Mouse (Mus musculus) forebrain, postnatal 0 days (tissue): ENCODE data around the gene D16Ertd472e. TPM values are rescaled to one million over a fixed set of nuclear protein-coding genes. Genes with fewer than 3 reads are reported as not detected.

Experiments used
- ATAC-seq: fragments of 200-750 bp; cut with Nextera tagmentation; 2 replicates; pipeline ENCODE4 v1.8.0; 2017; ENCODE audit warnings: mild to moderate bottlenecking, moderate library complexity
- DNase-seq: peaks from one replicate; pipeline ENCODE4 v3.0.0-alpha.2; 2015
- H3K27ac ChIP-seq: fragments of 300-500 bp; sonication (generic); 2 replicates; pipeline ENCODE4 v1.5.1; 2014; ENCODE audit warnings: low read depth, mild to moderate bottlenecking, antibody characterized with exemption, low read length, moderate library complexity, mixed read lengths
- H3K27me3 ChIP-seq: fragments of 300-500 bp; sonication (generic); 2 replicates; pipeline ENCODE4 v1.6.1; 2014; ENCODE audit warnings: mild to moderate bottlenecking, low read length, mixed read lengths; ENCODE audit not compliant: insufficient read depth
- H3K36me3 ChIP-seq: fragments of 300-500 bp; sonication (generic); 2 replicates; pipeline ENCODE4 v1.6.1; 2014; ENCODE audit warnings: mild to moderate bottlenecking, moderate library complexity; ENCODE audit not compliant: insufficient read depth
- H3K4me1 ChIP-seq: fragments of 300-500 bp; sonication (generic); 2 replicates; pipeline ENCODE4 v1.6.1; 2014; ENCODE audit warnings: antibody characterized with exemption; ENCODE audit not compliant: insufficient read depth
- H3K4me2 ChIP-seq: fragments of 300-500 bp; sonication (generic); 2 replicates; pipeline ENCODE4 v1.6.1; 2014; ENCODE audit warnings: low read depth, mild to moderate bottlenecking, moderate library complexity
- H3K4me3 ChIP-seq: fragments of 300-500 bp; sonication (generic); 2 replicates; pipeline ENCODE4 v1.5.1; 2014; ENCODE audit warnings: low read depth, low read length, mixed read lengths
- H3K9ac ChIP-seq: fragments of 300-500 bp; sonication (generic); 2 replicates; pipeline ENCODE4 v1.6.1; 2014; ENCODE audit warnings: mild to moderate bottlenecking
- H3K9me3 ChIP-seq: fragments of 300-500 bp; sonication (generic); 2 replicates; pipeline ENCODE4 v1.6.1; 2016; ENCODE audit warnings: low read length
- CTCF ChIP-seq: sonication (generic); IDR thresholded peaks from 2 replicates; pipeline ENCODE4 v1.5.1; 2016; ENCODE audit warnings: antibody characterized with exemption, control low read depth, low read depth
- WGBS: fragments of 180-500 bp; shearing (Covaris S2); extraction: QIAGEN DNeasy Blood & Tissue Kit; methylation state at CpG from one replicate; pipeline ENCODE4 v1.1.7; 2014; 5-methylcytosine and 5-hydroxymethylcytosine counted together
- polyA plus RNA-seq: library from polyadenylated mRNA; unstranded; fragments of >200 nt; fragmentation: Nextera tagmentation; extraction: Ambion mirVana; gene quantifications from 2 replicates; pipeline ENCODE4 v1.2.1, GENCODE M21; 2015
- total RNA-seq: library from RNA; depleted of rRNA; stranded (reverse); fragments of >200 nt; gene quantifications from 2 replicates; pipeline ENCODE4 v1.2.3, GENCODE M21; 2014

D16Ertd472e gene
- total and polyA plus RNA-seq, 2 experiments from 2014 or later: 7.8 to 9.1 TPM

DNA sequence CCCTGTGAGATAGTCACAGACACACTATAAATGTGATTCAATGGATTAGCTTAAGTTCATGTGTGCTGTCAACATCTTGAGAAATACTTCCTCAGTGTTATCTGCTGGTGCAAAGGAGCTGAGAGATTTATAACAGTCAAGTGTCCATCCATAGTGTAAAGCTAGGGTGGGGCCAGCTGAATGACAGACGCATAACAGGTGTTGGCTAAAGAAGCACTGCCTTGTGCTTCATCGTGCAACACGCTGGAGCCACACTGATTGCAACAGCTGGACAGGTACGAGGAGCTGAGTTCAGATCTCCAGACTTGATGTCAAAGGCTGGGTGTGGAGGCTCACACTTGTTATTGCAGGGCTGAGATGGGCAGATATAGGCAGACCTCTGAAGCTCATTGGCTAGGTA, 7.5 kb upstream of the D16Ertd472e start:
- H3K4me3 ChIP-seq: no peak overlapping the region
- ATAC-seq: no peak
- 97% methylated on average over 4 of the region's 4 CpGs for whole genome bisulfite sequencing
- H3K4me1 ChIP-seq: no peaks in the 10 kb centered on the region
- no peak overlapping the region for H3K9ac ChIP-seq
- no peak for TF ChIP-seq CTCF
- H3K27me3 ChIP-seq: no peaks in the 10 kb centered on the region
- no peaks in the 10 kb centered on the region for H3K36me3 ChIP-seq
- no peaks in the 10 kb centered on the region for H3K9me3 ChIP-seq
- no peak overlapping the region for H3K4me2 ChIP-seq
- DNase-seq: no peak
- no peak overlapping the region for H3K27ac ChIP-seq

DNA sequence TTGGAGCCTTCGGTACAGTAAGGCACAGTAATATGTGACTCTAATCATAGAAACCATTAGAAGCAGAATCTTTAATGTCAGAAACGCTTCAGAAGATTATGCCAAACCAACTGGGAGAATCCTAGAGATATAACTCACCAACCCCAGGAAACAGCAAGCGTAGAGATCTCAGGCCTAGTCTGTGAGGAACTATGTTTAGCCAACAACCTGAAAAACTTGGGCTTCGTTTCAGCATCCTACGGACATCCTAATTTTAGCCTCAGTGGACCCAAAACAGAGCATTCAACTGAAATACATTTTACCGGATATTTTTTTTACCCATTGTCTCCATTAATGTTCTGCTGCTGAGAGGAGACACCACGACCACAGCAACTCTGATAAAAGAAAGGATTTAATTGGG, 3.9 kb upstream of the D16Ertd472e start:
- H3K27me3 ChIP-seq: no peaks in the 10 kb centered on the region
- TF ChIP-seq CTCF: no peak
- ATAC-seq (no peak), DNase-seq (no peak)
- 90% methylated on average over 7 of the region's 7 CpGs for WGBS
- H3K27ac ChIP-seq: no peak overlapping the region
- no peak overlapping the region for H3K4me3 ChIP-seq
- no peaks in the 10 kb centered on the region for H3K36me3 ChIP-seq
- H3K4me1 ChIP-seq: peaks cover 4% of the 10 kb centered on the region; the same call in 1 of the 2 replicates
- H3K9me3 ChIP-seq: no peaks in the 10 kb centered on the region
- no peak overlapping the region for H3K4me2 ChIP-seq
- no peak overlapping the region for H3K9ac ChIP-seq

DNA sequence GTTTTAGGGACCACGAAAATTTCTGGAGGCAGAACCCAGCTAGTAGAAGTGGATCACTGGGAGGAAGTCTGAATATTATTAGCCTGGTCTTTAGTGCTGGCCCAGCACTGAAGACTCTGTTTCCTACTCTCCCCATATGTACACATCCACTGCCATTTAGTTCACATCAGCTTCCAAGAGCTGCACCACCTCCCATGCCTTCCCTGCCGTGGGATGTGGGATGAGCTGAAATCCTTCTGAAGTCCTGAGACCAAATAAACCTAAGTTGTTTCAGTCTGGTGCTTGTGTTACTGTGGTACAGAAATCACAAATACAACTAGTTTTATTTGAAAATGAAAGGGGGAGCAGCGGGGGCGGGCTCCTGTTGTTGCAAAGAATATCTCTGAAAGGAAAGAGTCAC, 2.9 kb upstream of the D16Ertd472e start:
- no peak overlapping the region for H3K4me2 ChIP-seq
- no peak overlapping the region for H3K4me3 ChIP-seq
- no peak for DNase-seq
- 90% methylated on average over 4 of the region's 4 CpGs for WGBS
- no peak for ATAC-seq
- no peaks in the 10 kb centered on the region for H3K27me3 ChIP-seq
- no peak overlapping the region for H3K27ac ChIP-seq
- TF ChIP-seq CTCF: no peak
- no peaks in the 10 kb centered on the region for H3K36me3 ChIP-seq
- H3K9me3 ChIP-seq: no peaks in the 10 kb centered on the region
- peaks cover 6% of the 10 kb centered on the region; the same call in 1 of the 2 replicates for H3K4me1 ChIP-seq
- H3K9ac ChIP-seq: no peak overlapping the region

DNA sequence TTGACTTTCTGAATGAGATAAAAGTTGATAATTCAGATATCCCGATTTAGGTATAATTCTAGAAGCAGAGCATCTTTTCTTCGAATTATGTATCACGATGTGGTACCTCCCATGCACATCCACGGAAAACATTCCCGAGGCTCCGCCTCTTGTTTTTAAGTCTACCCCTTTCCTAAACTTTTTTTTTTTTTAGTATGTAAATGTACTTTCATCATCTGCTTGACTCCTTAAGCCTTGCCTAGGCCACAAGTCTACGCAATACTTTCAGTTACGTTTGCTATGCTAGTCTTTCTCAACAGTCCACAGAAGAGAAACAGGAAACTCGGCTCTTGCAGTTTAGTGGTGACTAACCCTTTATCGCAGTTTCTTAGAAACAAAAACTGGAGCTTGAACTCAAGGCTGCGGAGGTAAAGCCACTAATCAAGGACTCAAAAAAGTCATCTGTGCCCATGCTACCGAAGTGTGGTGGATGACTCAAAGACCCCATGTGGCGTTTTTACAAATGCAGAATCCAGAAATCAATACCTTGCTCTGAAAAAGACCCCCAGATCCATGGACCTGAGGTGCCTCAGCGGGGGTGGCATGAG, 670 bp upstream of the D16Ertd472e start:
- H3K4me2 ChIP-seq: peak overlapping the region; percentile 59
- 16% methylated on average over 14 of the region's 14 CpGs for WGBS

DNA sequence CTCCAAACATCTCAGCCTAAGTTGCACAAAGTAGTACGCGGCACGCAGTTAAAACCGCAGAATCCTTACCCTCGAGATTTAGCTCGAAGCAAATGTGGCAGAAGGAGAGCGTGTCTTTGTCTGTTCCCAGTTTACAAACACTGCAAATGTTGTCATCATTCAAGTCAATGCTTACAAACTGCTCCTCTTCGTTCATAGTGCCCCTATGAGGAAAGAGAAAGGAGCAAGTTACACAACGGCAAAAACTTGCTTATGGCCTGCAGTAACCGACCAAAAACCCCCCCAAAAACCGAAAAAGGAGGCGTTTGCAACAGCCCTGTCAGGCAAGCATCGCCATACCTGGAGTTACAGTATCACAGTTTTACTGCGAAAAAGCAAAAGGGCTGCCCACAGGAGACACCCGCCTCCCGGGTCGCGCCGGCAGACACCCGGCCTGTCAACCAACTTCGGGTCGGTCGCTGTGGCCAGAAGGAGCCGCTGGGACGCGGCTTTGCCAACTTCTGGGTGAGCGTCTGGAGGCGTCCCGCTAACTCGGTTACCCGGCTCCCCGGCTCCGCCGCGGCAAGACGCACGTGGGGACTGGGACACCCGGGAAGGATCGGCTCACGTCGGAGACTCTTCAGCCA, 543 bp downstream of the D16Ertd472e start:
- Histone ChIP-seq H3K4me1 (peaks cover 11% of the 10 kb centered on the region; the same call in 1 of the 2 replicates), H3K36me3 (no peaks in the 10 kb centered on the region), H3K4me2 (peak overlapping the region; percentile 59), H3K27me3 (no peaks in the 10 kb centered on the region), H3K27ac (peak overlapping the region; percentile 85), H3K4me3 (peak overlapping the region; percentile 68), H3K9ac (peak overlapping the region; percentile 68), H3K9me3 (no peaks in the 10 kb centered on the region)
- peak; percentile 43 for DNase-seq
- no peak for TF ChIP-seq CTCF
- peak; percentile 77 for ATAC-seq
- WGBS: 2% methylated on average over 41 of the region's 41 CpGs

More for the DNA sequence above, 670 bp upstream of the D16Ertd472e start:
- Histone ChIP-seq H3K9me3 (no peaks in the 10 kb centered on the region), H3K27me3 (no peaks in the 10 kb centered on the region), H3K27ac (no peak overlapping the region), H3K9ac (peak overlapping the region; percentile 68), H3K4me3 (peak overlapping the region; percentile 68), H3K4me1 (peaks cover 11% of the 10 kb centered on the region; the same call in 1 of the 2 replicates), H3K36me3 (no peaks in the 10 kb centered on the region)
- TF ChIP-seq CTCF: no peak
- ATAC-seq (peak; percentile 10; the same call in 1 of the 2 replicates), DNase-seq (no peak)

DNA sequence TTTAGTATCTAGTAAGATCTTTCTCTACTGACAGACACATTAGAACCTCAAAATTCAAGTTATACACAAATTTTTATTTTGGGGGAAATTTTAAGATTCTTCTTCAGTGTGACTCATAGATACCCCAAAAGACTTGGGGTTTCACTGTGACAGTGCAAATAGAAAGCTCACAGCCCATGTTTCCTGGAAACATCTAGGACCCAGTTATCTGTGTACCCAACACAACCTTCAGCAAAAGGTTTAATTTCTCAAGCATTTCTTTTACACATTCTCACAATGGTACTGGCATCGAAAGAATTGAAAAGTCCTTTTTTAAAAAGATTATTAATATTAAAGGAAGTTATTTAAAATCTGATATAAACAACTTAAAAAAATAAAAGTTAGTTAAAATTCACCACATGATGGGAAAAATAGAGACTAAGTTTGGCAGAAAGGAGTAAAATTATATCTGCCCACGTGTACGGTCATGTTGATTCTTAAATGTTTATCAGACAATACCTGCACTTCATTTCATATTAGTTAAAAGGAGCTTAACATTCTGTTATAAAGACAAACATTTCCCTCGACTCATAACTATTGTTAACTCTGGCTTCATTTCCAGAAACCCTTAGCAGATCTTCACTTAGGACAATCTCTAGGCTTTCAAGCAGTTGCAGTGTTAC, 1.2 kb downstream of the D16Ertd472e start:
- Histone ChIP-seq H3K9ac (peak overlapping the region; percentile 68), H3K4me2 (peak overlapping the region; percentile 59), H3K9me3 (no peaks in the 10 kb centered on the region), H3K4me3 (peak overlapping the region; percentile 68), H3K36me3 (no peaks in the 10 kb centered on the region), H3K4me1 (peaks cover 11% of the 10 kb centered on the region; the same call in 1 of the 2 replicates), H3K27me3 (no peaks in the 10 kb centered on the region), H3K27ac (no peak overlapping the region)
- no peak for TF ChIP-seq CTCF
- ATAC-seq: no peak
- DNase-seq: no peak
- WGBS: 27% methylated on average over 4 of the region's 4 CpGs

DNA sequence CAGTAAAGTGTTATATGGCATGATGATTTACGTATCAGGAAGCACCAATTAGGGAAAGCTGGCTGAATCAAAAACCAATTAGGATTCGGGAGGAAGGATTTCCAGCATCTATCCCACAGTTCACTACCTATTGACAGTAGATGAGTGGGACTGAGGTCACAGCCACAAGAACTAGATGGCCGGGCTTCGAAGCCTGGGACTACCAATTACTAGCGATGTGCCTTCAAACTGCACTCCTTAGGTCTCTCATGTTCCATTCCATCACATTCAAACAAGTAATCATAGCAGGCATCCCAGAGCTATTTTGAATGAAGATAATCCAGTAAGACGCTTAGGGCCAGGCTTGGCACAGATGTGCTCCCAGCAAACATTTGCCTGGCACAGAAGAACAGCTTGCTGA, 2.3 kb downstream of the D16Ertd472e start:
- H3K27me3 ChIP-seq: no peaks in the 10 kb centered on the region
- WGBS: 19% methylated on average over 6 of the region's 6 CpGs
- H3K9me3 ChIP-seq: no peaks in the 10 kb centered on the region
- peaks cover 11% of the 10 kb centered on the region; the same call in 1 of the 2 replicates for H3K4me1 ChIP-seq
- H3K4me3 ChIP-seq: no peak overlapping the region; the same call in 1 of the 2 replicates
- no peak overlapping the region for H3K9ac ChIP-seq
- ATAC-seq (no peak), DNase-seq (no peak)
- H3K27ac ChIP-seq: no peak overlapping the region
- H3K4me2 ChIP-seq: peak overlapping the region; percentile 35
- no peak for TF ChIP-seq CTCF
- H3K36me3 ChIP-seq: no peaks in the 10 kb centered on the region
